Comparison of ENCODE assay signal across 17 mouse cellular contexts in the genomic region with DNA sequence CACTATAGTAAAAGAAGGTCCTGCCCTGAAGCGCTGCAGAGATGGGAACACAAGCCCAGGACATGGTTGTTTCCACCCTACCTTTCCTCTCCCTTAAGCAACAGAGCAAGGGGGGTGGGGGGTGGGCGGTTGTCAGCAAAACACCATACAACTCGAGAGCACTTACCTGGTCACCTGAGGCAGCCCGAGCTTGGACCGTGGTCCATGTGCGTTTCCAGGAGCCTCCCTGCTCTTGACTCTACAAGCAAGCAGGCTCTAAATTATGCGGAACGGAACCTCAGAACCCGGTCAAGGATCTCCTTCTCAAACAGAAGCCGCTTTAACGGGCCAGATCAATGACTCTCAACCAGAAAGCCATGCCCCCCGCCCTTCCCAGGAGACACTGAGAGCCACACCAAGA. TPM values are rescaled to one million over a fixed set of nuclear protein-coding genes. Genes with fewer than 3 reads are reported as not detected.
DNase-seq lines count a peak whose midpoint lies in the region; ATAC-seq lines count a peak whose summit lies in the region.
"Had no signal": no experiment of that assay in that cellular context is flagged by ENCODE, and none has a peak within 500 bp of the region (broad histone marks: within the 10 kb centered on the region; RNA-seq: fewer than 3 reads in every experiment).

No protein-coding gene starts in this region.

- DNase-seq in kidney, adult 18-20 months, result no peak
- no peak for DNase-seq in neural tube, embryonic 11.5 days (ENCODE audit: low spot score)
- no peak for DNase-seq in neural tube, embryonic 10.5 days (ENCODE audit: extremely low spot score, low spot score)
- DNase-seq: adrenal gland, postnatal 25 days; cerebellum, adult 8-10 months; heart, postnatal 10 days; layer of hippocampus, adult 9-11 months; right cerebral cortex, postnatal 25 days had no signal

- H3K9ac ChIP-seq in kidney, embryonic 16.5 days (replicated peaks; ENCODE audit: low read length), result peak overlapping the region; percentile 3; the same call in 1 of the 2 replicates
- no peak overlapping the region for H3K9ac ChIP-seq in neural tube, embryonic 11.5 days (ENCODE audit: low read length)
- H3K9ac ChIP-seq in liver, embryonic 15.5 days, result no peak overlapping the region
- peak overlapping the region; percentile 46; the same call in 1 of the 2 replicates for H3K9ac ChIP-seq in stomach, embryonic 16.5 days (ENCODE audit: low read length)
- H3K9ac ChIP-seq: forebrain, embryonic 13.5 days; neural tube, embryonic 12.5 days had no signal

- H3K36me3 ChIP-seq in kidney, embryonic 16.5 days (ENCODE audit: insufficient read depth, low read length), result peaks cover 16% of the 10 kb centered on the region
- H3K36me3 ChIP-seq in neural tube, embryonic 11.5 days (ENCODE audit: control insufficient read depth, insufficient read depth, low read length), result peaks cover 2% of the 10 kb centered on the region; the same call in 1 of the 2 replicates
- 0 out of 2 replicates have a peak, but pooled peaks cover 10% of the 10 kb centered on the region for H3K36me3 ChIP-seq in liver, embryonic 15.5 days (replicated peaks)
- no peaks in the 10 kb centered on the region for H3K36me3 ChIP-seq in stomach, embryonic 16.5 days (ENCODE audit: control insufficient read depth, insufficient read depth, low read length)

- WGBS in kidney, embryonic 16.5 days, result 66% methylated on average over 12 of the region's 12 CpGs
- WGBS in neural tube, embryonic 11.5 days, result 85% methylated on average over 12 of the region's 12 CpGs
- 72% methylated on average over 12 of the region's 12 CpGs for WGBS in liver, embryonic 15.5 days (ENCODE audit: insufficient replicate concordance)
- 70% methylated on average over 12 of the region's 12 CpGs for WGBS in stomach, embryonic 16.5 days

- H3K27me3 ChIP-seq in kidney, embryonic 16.5 days (ENCODE audit: insufficient read depth, low read length), result no peaks in the 10 kb centered on the region
- H3K27me3 ChIP-seq in neural tube, embryonic 11.5 days (ENCODE audit: control insufficient read depth, insufficient read depth, low read length), result no peaks in the 10 kb centered on the region
- H3K27me3 ChIP-seq in liver, embryonic 15.5 days, result no peaks in the 10 kb centered on the region
- no peaks in the 10 kb centered on the region for H3K27me3 ChIP-seq in stomach, embryonic 16.5 days (ENCODE audit: control insufficient read depth, insufficient read depth, low read length)
- H3K27me3 ChIP-seq: forebrain, embryonic 13.5 days; neural tube, embryonic 12.5 days had no signal

- 0 out of 2 replicates have a peak overlapping the region, but pooled peaks have one; percentile 80 for H3K27ac ChIP-seq in kidney, embryonic 16.5 days (ENCODE audit: low read length)
- H3K27ac ChIP-seq in neural tube, embryonic 11.5 days (ENCODE audit: low read depth, low read length), result 0 out of 2 replicates have a peak overlapping the region, but pooled peaks have one; percentile 23
- H3K27ac ChIP-seq in liver, embryonic 15.5 days (replicated peaks), result peak overlapping the region; percentile 55; the same call in 1 of the 2 replicates
- H3K27ac ChIP-seq in stomach, embryonic 16.5 days (ENCODE audit: low read length), result peak overlapping the region; percentile 62; the same call in 1 of the 2 replicates
- H3K27ac ChIP-seq: forebrain, embryonic 13.5 days; neural tube, embryonic 12.5 days had no signal

- H3K9me3 ChIP-seq in kidney, embryonic 16.5 days (ENCODE audit: low read length), result no peaks in the 10 kb centered on the region
- H3K9me3 ChIP-seq in neural tube, embryonic 11.5 days (ENCODE audit: control insufficient read depth, low read length), result no peaks in the 10 kb centered on the region
- H3K9me3 ChIP-seq in liver, embryonic 15.5 days (replicated peaks), result no peaks in the 10 kb centered on the region
- H3K9me3 ChIP-seq in stomach, embryonic 16.5 days (replicated peaks; ENCODE audit: control insufficient read depth, low read length), result no peaks in the 10 kb centered on the region
- H3K9me3 ChIP-seq: forebrain, embryonic 13.5 days; neural tube, embryonic 12.5 days had no signal

- H3K4me2 ChIP-seq in kidney, embryonic 16.5 days (replicated peaks; ENCODE audit: low read depth, low read length), result no peak overlapping the region
- H3K4me2 ChIP-seq in neural tube, embryonic 11.5 days (ENCODE audit: low read depth), result no peak overlapping the region
- H3K4me2 ChIP-seq in liver, embryonic 15.5 days, result peak overlapping the region; percentile 33
- H3K4me2 ChIP-seq in stomach, embryonic 16.5 days (ENCODE audit: low read depth, low read length), result no peak overlapping the region
- H3K4me2 ChIP-seq: forebrain, embryonic 13.5 days; neural tube, embryonic 12.5 days had no signal

- peaks cover 94% of the 10 kb centered on the region for H3K4me1 ChIP-seq in kidney, embryonic 16.5 days (ENCODE audit: insufficient read depth, low read length)
- peaks cover 58% of the 10 kb centered on the region for H3K4me1 ChIP-seq in neural tube, embryonic 11.5 days (ENCODE audit: control insufficient read depth, insufficient read depth, low read length)
- peaks cover 45% of the 10 kb centered on the region for H3K4me1 ChIP-seq in liver, embryonic 15.5 days (replicated peaks)
- H3K4me1 ChIP-seq in stomach, embryonic 16.5 days (ENCODE audit: control insufficient read depth, insufficient read depth, low read length), result peaks cover 59% of the 10 kb centered on the region

- no peak for ATAC-seq in kidney, embryonic 16.5 days (ENCODE audit: low FRiP score, low TSS enrichment)
- ATAC-seq in neural tube, embryonic 11.5 days (ENCODE audit: insufficient read depth, low FRiP score, low TSS enrichment), result no peak
- no peak for ATAC-seq in liver, embryonic 15.5 days (ENCODE audit: insufficient read depth)
- no peak for ATAC-seq in stomach, embryonic 16.5 days (ENCODE audit: insufficient read depth, low FRiP score)
- ATAC-seq in megakaryocyte, adult 5-6 weeks (ENCODE audit: poor library complexity, severe bottlenecking), result no peak
- ATAC-seq: CD4-positive, CD25-positive, alpha-beta regulatory T cell, adult 4 months; forebrain, embryonic 13.5 days; hindbrain, embryonic 16.5 days; midbrain, embryonic 16.5 days had no signal

- no peak overlapping the region for H3K4me3 ChIP-seq in kidney, embryonic 16.5 days (ENCODE audit: low read length)
- no peak overlapping the region for H3K4me3 ChIP-seq in neural tube, embryonic 11.5 days (ENCODE audit: low read depth, low read length)
- H3K4me3 ChIP-seq in liver, embryonic 15.5 days (replicated peaks), result no peak overlapping the region
- H3K4me3 ChIP-seq in stomach, embryonic 16.5 days (replicated peaks; ENCODE audit: low read length), result no peak overlapping the region
- H3K4me3 ChIP-seq: forebrain, embryonic 13.5 days; neural tube, embryonic 12.5 days had no signal

RNA-seq across cellular contexts. Expression of gene Msi2, which starts 30.6 kb away (rescaled TPM):
- polyA plus RNA-seq in kidney, embryonic 16.5 days (2015; fragmentation: Nextera tagmentation; extraction: Ambion mirVana), result 24.3 and 30.0 TPM in 2 replicates
- 19.7 and 20.6 TPM in 2 replicates for polyA plus RNA-seq in neural tube, embryonic 11.5 days (2014; fragmentation: Nextera tagmentation; extraction: Ambion mirVana)
- polyA plus RNA-seq in liver, embryonic 15.5 days (2015; fragmentation: Nextera tagmentation; extraction: Ambion mirVana), result 2.9 and 3.1 TPM in 2 replicates
- 11.5 and 11.7 TPM in 2 replicates for polyA plus RNA-seq in stomach, embryonic 16.5 days (2015; fragmentation: Nextera tagmentation; extraction: Ambion mirVana)
- 5.3 and 5.7 TPM in 2 replicates for total RNA-seq in megakaryocyte, adult 5-6 weeks (2015)
- total RNA-seq in megakaryocyte, adult 5-6 weeks (2017), result 7.8 and 14.4 TPM in 2 replicates

Comparison
In these comparisons a context has a peak if more than half of its experiments do, and no peak if none do; other contexts are left out.
1. H3K27ac ChIP-seq: peak in every context shown above with its lines; median percentile 80 in kidney, embryonic 16.5 days; 62 in stomach, embryonic 16.5 days; 55 in liver, embryonic 15.5 days; 23 in neural tube, embryonic 11.5 days.
2. H3K9ac ChIP-seq: peak in kidney, embryonic 16.5 days (single experiment) and stomach, embryonic 16.5 days (single experiment); none in neural tube, embryonic 11.5 days (single experiment) and liver, embryonic 15.5 days (single experiment).